Mouse (Mus musculus) brain, adult 2 months (tissue): Measurements from ENCODE around the gene Tmem106a.
"Not testable (repeated sequence)": the region's sequence is repeated elsewhere in the genome, so short reads cannot be mapped to it uniquely, and the experiment has no call there.

Experiments used
- DNase-seq: peaks from one replicate; pipeline ENCODE4 v3.0.0; 2011; ENCODE audit warnings: low read depth, low spot score

Tmem106a gene

DNA sequence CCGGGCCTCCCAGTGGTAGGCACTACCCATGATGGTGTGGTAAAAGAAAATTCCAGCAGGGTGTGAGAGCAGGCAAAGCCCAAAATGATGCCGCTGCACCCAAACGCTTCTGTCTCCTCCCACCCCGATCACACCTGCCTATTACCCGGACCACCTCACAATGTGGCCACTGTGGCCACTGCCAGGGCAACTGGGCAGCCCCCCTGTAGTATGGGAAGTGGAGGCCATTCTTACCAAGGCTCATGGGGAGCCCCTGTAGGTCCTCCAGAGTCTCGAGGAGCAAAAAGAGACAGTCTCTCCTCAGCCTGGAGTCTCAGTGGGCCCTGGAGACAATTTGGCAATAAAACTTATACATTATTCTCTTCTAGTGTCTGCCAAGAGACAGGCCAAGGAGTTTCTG is 17.1 kb downstream of the Tmem106a start, which contains the start of gene Gm11634:
TSS of gene Gm11634 (minus strand) at position 101 of the 400 bp plus-strand sequence.
- no peak for DNase-seq

DNA sequence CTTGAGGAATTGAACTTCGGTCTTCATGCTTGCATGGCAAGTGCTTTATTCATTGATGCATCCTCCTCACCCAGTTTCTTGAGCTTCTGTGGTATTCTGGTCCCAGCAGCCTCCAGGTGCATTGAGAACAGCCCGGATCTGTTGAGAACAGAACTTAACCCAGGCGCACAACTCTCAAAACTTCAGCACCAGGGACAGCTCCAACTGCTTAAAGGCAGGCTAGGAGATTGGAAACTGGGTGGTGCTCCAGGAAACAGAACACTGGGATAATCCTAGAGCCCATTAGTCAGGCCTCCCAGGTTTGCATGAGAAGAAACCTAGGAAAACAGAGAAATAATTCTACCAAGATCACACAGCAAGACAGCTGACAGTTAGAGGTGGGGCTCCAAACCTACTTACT is 20.4 kb downstream of the Tmem106a start:
- peak; percentile 24 for DNase-seq

DNA sequence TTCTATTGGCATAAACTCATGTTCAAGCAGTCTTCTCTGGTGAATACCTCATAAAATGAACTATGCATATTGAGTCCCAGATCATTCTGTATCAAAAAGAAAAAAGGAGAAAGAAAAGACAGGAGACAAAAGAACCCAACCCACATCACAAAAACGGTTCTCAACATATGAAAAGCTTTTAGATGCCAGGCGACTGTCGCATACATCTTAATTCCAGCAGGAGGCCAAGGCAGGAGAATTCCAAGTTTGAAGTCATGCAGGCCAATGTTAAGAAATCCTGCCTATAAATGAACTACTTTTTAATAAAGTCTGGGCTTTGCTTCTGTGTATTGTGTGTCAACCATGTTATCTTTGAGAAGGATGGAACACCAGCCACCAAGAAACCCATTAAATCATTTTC is 22.1 kb downstream of the Tmem106a start:
- DNase-seq = no peak

DNA sequence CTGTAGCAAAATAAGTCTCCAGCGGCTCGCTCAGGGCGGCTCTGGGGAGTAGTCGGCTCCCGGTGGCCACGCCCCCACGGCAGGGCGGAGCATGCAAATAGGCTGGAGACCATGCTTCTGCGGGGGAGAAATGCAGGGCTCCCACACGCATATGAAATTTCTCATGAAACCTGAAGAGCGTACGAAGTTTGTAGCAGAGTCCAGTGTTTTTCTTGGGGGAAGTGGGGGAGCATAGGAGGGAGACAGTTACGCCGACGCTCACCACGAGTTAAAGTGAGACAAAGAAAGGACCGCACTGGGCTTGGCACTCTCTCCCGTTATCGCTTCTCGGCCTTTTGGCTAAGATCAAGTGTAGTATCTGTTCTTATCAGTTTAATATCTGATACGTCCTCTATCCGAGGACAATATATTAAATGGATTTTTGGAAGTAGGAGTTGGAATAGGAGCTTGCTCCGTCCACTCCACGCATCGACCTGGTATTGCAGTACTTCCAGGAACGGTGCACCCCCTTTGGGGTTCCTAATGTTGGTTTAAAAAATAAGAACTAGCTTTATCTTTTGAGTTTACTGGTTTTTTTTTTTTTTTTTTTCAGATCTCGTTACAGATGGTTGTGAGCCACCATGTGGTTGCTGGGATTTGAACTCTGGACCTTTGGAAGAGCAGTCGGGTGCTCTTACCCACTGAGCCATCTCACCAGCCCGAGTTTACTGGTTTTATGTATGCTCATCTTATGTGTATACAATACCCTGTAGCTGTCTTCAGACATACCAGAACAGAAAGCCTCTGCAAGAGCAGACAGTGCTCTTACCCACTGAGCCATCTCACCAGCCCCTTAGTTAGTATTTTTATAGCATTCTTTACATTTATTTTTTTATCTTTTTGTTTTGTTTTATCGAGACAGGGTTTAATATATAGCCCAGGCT is 22.8 kb downstream of the Tmem106a start:
- DNase-seq = peak; percentile 64

DNA sequence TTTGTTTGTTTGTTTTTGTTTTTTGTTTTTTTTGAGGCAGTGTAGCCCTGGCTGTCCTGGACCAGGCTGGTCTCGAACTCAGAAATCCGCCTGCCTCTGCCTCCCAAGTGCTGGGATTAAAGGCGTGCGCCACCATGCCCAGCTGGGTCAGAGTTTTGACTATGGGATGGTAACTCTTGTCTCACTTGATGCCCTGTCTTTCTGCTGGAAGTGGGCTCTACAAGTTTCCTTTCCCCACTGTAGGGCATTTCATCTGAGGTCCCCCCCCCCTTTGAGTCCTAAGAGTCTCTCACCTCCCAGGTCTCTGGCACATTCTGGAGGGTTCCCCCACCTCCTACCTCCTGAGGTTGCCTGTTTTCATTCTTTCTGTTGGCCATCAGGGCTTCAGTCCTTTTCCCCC is 25.1 kb downstream of the Tmem106a start:
- DNase-seq = not testable (repeated sequence)

DNA sequence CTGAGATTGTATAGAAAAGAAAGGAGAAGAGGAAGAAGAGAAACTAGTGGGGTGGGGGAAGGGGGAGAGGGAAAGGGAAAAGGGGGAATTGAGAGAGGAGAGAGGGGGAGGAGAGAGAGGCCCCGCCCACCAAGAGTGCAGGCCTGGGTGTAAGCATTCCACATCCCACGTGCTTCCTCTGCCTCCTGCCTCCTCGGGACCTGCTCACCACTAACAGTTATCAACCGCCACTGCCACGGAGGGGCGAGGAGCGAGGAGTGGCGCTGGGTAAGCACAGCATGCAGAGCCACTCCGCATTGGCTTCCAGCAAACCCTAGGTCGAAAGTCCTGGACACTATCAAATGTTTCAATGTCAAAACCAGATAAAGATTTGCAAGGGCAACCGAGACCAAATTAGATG is 28.4 kb downstream of the Tmem106a start:
- DNase-seq = no peak

DNA sequence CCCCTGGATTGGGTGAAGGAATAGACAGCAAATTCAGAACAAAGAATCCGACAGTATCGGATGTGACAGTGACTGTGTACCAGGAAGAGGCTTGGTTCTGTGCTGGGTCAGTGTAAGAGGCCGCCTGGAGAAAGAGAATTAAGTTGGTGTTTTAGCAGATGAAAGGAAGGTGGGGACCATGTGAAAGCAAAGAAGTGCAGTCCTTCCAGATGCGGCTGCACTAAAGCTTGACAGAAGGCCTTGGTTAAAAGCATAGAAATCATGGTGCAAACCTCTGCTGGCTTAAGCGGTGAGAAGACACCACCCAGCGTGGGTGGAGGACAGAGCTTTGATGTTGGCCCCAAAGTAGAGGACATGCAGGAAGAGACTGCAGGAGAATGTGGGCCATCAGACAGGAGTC is 31.6 kb downstream of the Tmem106a start:
- peak; percentile 29 for DNase-seq

DNA sequence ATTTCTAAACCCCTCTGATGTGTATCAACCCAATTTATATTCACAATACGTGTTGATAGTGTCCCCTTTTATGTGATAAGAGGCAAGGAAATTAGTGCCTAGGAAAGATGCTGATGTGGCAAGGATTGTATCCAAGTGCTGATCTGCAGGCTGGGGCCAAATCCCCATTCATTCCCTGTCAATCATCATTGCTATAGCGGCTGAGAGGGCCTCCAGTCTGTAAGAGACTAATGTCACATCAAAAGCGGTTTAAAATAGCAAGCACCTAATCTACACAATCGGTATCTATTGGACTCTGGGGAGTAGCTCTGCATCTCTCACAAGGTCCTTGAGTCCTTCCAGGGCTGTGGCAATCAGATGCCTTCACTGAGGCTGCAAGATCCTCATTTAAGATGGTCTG is 32.1 kb downstream of the Tmem106a start:
- no peak for DNase-seq

DNA sequence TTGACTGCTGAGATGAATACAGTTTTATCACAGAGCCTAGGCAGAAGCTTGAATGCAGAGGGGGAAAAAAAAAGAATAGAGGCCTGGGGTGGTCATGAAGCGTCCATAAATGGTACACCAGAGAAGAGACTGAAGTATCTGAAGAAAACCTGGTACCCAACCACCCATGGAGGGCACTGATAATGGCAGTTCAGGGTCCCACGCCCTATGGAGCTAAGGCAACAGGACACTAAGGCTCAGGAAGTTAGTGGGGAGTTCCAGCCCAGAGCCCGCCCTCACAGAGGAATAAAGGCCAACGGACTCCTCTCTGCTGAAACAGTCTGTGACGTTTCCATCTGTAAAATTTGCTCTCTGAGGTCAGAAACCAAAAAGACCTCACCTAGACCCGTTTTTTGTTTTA is 33.3 kb downstream of the Tmem106a start:
- no peak for DNase-seq

DNA sequence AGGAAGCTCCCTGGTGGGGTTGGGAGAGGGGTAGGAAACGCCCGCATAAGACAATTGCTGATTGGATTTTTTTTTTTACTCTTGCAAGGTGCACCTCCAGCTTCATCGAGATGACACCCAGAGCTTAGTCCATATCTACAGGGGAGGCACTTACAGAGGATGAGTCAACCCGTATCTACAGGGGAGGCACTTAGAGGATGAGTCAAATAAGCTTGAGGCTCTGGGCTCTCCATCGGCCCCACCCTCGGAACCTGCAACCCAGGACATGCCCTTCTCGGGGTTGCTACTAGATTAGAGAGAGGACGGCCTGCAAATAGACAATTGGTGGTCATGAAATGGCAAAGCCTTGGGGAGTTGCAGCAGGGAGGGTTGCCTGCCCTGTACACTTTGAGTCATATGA is 34.1 kb downstream of the Tmem106a start:
- no peak for DNase-seq

DNA sequence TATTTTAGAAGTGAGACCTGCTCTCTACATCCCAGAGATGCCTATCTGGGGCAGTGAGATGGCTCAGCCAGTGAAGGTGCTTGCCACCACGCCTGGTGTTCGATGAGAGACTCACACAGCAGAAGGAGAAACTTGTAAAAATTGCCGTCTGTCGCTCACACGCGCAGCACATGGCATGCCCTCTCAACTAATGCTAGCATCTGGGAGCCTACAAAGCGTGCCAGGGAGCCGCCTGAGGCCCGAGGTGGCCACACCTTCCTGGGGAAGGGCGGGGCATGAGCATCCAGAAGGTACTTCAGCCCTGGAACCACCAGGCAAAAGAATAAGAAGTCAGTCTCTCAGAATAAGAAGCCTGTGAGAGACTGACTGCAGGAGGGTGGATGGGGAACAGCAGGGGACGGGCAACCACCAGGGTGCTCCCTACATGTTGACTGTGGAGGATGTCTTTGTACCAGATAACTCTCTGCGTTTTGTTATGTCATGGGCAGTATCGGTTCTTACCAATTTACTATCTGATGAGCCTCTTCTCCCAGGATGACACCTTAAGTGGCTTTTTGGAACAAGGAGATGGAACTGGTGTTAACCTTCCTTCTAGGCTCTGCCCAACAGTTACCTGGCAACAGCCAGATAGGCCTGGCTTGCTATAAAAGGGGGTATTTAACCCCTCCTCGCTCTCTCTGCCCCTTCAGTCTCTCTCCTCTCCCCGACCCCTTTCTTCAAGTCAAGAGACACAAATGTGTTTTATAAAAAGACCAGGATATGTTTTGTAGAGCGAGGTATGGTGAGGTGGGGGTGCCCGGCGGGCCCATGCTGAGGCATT is 35.1 kb downstream of the Tmem106a start:
- peak; percentile 40 for DNase-seq

DNA sequence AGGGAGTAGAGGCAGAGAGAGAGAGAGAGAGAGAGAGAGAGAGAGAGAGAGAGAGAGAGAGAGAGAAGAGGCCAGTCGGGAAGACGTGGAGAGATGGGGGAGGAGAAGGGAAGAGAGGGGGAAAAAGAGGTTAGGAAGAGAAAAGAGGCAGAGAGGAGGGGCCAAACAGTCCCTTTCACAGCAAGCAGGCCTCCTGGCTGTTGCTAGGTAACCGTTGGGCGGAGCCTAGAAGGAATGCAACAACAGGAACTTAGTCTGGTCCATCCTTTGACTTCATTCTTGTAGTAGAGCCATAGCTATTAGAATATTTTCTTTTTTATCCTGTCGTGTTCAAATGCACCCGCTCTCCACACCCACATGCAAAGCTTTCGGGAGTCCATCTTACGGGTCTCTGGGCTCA is 35.8 kb downstream of the Tmem106a start:
- peak; percentile 80 for DNase-seq

DNA sequence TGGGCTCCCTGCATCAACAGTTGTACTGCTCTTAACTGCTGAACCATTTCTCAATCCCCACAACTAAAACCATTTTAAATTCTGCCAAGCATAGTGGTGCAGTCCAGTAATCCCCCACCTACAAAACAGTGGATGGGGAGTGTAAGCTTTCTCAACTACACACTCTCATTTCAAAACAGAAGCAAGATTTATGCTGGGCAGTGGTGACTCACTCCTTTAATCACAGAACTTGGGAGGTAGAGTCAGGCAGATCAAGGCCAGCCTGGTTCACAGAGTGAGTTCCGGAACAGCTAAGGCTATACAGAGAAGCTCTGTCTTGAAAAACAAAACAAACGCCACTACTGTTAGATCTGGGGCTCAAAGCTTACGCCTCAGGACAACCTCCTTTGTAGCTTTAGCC is 36.6 kb downstream of the Tmem106a start:
- DNase-seq = peak; percentile 16

DNA sequence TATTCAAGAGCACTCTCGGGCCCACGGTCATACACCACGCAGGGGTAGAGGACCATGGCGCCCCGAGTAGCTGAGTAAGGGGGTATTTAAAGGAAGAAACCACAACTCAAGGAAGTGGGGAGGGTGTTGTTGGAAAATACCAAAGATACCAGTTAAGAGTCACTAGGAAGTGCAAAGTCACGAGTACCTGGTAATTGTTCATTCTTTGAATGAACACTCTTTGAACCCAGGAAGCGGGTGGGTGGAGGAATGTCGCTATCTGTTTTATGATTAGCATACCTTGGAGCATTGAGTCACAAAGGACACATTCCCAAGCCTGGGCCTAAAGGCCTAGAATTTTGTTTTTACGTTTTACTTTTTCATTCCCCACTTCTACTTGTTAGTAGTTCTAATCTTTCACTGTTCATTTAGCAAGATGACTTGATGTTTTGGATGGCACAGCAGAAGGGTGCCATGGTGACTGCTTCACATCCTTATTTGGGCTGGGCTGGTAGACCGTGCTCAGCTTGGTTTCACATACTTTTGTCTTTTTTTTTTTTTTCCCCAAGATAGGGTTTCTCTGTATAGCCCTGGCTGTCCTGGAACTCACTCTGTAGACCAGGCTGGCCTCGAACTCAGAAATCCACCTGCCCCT is 38.1 kb downstream of the Tmem106a start:
- DNase-seq = not testable (repeated sequence)

DNA sequence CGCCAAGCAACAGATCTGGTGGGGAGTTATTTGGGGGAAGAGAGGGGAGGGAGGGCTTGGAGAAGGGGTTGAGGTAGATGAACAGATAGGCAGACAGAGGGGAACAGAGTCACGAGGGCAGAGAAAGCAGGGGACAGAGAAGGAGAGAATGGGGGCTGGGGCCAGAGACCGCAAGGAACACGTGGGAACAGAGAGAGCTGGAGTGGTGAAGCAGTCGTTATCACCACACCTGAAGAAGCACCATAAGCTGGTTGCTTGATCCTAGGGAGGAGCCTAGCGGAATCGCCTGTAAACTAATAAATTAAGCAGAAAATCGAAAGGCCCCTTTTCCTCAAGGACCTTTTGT is 44.6 kb downstream of the Tmem106a start:
- DNase-seq = no peak

DNA sequence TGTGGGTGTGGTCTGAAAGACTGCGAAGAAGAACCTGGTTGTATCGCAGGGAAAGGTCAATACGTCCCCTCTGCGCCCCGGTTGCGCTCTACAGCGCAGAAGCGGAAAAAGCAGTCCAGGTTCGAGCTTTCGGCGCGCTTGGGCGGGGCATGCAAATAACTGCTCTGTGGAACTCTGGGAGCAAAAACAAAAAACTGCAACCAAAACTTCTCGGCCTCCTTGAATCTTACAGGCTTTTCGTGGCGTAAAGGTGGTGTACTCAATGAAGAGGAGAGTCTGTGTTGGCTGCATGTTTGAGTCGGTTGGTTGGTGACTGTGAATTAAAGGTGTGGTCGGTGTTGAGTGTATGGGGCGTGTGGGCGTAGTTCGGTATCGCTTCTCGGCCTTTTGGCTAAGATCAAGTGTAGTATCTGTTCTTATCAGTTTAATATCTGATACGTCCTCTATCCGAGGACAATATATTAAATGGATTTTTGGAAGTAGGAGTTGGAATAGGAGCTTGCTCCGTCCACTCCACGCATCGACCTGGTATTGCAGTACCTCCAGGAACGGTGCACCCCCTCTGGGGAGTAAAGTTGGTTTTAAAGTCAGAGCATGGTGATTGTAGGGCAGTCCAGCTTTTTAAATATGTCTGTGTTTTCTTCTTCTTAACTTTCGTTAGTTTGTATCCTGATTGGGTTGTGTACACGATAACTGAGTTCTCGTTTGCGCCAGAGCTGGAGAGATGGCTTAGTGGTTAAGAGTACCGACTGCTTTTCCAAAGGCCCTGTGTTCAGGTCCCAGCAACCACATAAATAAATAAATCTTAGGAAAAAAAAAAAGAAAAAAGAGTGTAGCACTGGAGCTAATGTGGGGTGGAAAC is 45.2 kb downstream of the Tmem106a start, which contains the start of gene Rdm1:
TSS of gene Rdm1 (plus strand) at position 201 of the 862 bp plus-strand sequence.
- DNase-seq = peak; percentile 91

DNA sequence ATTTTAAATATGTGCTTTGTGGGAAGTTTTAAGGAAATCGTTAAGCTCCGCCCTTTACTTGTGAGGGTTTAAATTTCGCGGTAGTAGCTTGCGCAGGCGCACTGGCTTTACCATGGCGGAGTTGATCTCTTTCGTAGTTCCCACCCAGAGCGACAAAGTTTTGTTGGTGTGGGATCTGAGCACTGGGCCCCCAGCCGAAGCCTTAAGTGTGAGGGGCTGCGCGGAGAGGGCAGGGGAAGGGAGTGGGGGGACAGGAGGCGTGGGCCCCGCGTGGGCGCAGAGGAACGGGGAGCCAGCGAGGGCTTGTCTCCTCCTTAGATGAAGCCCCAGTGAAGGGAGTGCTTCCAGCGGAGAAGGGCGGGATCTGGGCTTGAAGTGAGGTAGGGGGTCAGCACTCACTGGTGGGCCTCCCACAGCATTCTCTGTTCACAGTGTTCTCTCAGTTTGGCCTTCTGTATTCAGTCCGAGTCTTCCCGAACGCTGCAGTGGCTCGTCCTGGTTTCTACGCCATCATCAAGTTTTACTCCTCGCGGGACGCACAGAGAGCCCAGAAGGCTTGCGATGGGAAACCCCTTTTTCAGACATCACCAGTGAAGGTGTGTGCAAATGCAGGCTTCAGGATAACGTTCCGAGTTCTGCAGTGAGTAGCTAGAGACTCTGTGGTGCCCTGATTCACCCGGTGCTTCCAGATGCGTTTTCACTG is 46.0 kb downstream of the Tmem106a start:
- peak; percentile 92 for DNase-seq

DNA sequence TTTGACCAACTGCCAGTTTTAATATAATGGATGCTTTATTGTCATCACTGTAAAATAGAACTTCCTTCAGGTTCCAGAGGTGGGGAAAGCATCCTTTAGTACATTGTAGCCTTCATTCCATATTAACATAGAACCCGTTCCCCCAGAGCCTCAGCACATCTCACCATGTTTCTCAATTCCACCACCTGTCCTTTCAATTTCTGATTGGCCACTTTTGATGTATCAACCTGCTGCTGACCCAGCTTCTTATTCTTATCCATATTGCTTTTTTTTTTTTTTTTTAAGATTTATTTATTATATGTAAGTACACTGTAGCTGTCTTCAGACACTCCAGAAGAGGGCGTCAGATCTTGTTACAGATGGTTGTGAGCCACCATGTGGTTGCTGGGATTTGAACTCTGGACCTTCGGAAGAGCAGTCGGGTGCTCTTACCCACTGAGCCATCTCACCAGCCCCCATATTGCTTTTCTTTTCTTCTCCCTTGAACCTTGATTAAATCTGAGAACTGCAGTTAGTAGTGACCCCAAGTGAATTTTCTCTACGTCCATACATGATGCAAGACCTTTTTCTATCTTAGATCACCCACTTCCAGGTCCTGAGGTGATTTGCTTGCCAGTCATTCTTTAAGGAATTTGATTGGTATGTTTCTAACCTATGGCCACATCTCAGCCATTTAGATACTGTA is 46.8 kb downstream of the Tmem106a start:
- DNase-seq = not testable (repeated sequence)

DNA sequence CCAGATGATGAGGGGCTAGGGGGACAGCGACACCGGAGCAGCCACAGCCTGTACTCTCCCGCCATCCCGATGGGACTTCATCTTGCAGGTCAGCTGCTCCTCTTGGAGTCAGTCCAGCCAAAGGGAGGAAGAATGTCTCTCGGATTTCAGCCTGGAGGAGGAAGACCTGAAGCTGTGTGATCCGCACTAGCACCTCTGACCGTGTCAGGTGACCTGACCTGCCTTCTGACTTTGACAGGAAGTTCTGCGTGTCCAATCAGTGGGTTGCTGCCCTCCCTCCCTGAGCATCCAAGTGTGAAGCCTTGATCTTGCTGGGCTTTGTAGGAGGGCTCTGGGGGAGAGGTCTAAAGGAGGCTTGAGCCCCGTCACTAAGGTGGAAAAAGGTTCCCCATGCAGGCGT is 53.6 kb downstream of the Tmem106a start:
- DNase-seq = no peak

DNA sequence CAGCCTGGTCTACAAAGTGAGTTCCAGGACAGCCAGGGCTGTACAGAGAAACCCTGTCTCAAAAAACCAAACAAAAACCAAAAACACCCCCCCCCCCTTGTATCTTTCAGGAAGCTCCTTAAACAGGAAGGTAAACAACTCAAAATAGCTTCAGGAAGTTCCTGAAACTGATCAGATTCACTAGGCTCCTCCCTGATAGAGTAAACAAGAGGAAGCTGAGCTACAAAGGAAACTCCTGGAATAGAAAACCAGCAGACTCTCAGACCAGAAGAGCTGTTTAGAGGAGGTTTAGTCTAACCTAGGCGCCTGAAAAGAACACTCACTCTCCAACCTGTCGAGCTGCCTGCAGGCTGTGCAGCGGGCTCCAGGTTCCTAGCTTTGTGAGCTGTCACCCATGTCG is 57.7 kb downstream of the Tmem106a start:
- DNase-seq = no peak
